Mouse (Mus musculus) layer of hippocampus, adult 18-20 months (tissue): ENCODE measurements at regions not wholly inside any gene's neighbourhood (a gene's known extent, or its start where the extent isn't known, plus 50 kb on each side); places are given as distances from the start of the nearest gene placed in this dataset.

ENCODE experiments used
- DNase-seq, 2 experiments: peaks; one replicate each; pipeline ENCODE4 v3.0.0; 2022; ENCODE audit warnings: low spot score in 2 of 2

GRCm38 (mm10) chr14:84750195-84750867, 307.0 kb downstream of the Pcdh17 start:
- DNase-seq, result peak in 1 of 2 experiments; percentile 17

DNA sequence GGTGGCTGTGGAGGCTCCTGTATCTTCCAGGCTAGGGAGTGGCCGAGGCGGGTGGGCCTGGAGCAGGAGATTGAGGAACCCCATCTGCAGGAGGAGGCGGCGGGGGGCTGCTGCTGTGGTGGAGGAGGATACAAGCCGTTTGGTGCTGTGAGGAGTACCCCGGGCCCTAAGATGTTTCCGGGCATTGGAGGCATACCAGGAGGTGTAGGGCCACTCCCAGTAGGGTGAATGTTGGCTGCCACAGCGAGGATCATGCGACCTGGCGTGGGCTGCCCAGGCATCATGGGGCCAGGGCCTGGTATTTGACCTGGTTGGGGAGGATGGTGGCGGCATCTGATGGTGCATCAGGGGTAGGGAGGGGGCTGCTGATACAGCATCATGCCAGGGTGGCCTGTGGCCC, 314.2 kb downstream of the Pcdh17 start:
- no peak for DNase-seq

DNA sequence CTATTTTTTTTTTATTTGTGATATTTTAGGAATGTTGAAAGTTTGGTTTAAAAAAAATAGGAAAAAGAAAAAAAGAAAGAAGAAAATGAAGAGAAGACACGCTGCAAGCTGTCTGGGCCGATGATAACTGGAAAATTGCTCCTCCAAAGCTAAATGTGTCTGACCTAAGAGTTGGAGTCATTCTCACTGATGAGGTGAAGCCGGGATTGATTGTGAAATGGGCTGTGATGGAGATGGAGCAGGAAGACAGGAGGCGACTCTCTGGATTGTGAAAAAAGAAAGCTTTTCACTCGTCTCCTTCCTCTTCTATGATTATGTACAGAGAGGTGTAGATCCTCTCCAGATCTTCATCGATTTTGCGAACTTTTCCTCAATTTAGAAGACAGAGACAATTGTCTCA, 349.8 kb downstream of the Pcdh17 start:
- no peak for DNase-seq

GRCm38 (mm10) chr14:84800925-84801324, 357.6 kb downstream of the Pcdh17 start:
- no peak for DNase-seq

- no peak for DNase-seq
Observed at GRCm38 (mm10) chr14:84802640-84803039, 359.3 kb downstream of the Pcdh17 start.
